Mouse (Mus musculus) intestine, embryonic 16.5 days (tissue): ENCODE results near the gene Memo1. TPM values are rescaled to one million over a fixed set of nuclear protein-coding genes. Genes with fewer than 3 reads are reported as not detected.
A peak's percentile ranks its signal among the peaks of the same experiment; 100 is the strongest.

Source experiments
- ATAC-seq: fragments of 200-750 bp; cut with Nextera tagmentation; 2 replicates; pipeline ENCODE4 v1.8.0; 2017; ENCODE audit warnings: moderate TSS enrichment, moderate library complexity
- H3K27ac ChIP-seq: fragments of 300-500 bp; sonication (generic); 2 replicates; pipeline ENCODE4 v1.5.1; 2014; ENCODE audit warnings: mild to moderate bottlenecking, low read length
- H3K27me3 ChIP-seq: fragments of 300-500 bp; sonication (generic); replicated peaks from 2 replicates; pipeline ENCODE4 v1.6.1; 2014; ENCODE audit warnings: low read length, control low read depth, mixed read lengths; ENCODE audit not compliant: control insufficient read depth, insufficient read depth
- H3K36me3 ChIP-seq: fragments of 300-500 bp; sonication (generic); 2 replicates; pipeline ENCODE4 v1.6.1; 2014; ENCODE audit warnings: low read length, control low read depth; ENCODE audit not compliant: control insufficient read depth, insufficient read depth
- H3K4me1 ChIP-seq: fragments of 300-500 bp; sonication (generic); 2 replicates; pipeline ENCODE4 v1.6.1; 2014; ENCODE audit warnings: low read length, control low read depth, mixed read lengths; ENCODE audit not compliant: control insufficient read depth, insufficient read depth
- H3K4me2 ChIP-seq: fragments of 300-500 bp; sonication (generic); 2 replicates; pipeline ENCODE4 v1.6.1; 2014; ENCODE audit warnings: low read depth, low read length, control low read depth
- H3K4me3 ChIP-seq: fragments of 300-500 bp; sonication (generic); 2 replicates; pipeline ENCODE4 v1.5.1; 2014; ENCODE audit warnings: mild to moderate bottlenecking, low read length
- H3K9ac ChIP-seq: fragments of 300-500 bp; sonication (generic); 2 replicates; pipeline ENCODE4 v1.6.1; 2014; ENCODE audit warnings: low read depth, low read length
- H3K9me3 ChIP-seq: fragments of 300-500 bp; sonication (generic); 2 replicates; pipeline ENCODE4 v1.6.1; 2016; ENCODE audit warnings: low read length, control low read depth; ENCODE audit not compliant: control insufficient read depth
- WGBS: fragments of 180-500 bp; shearing (Covaris S2); extraction: QIAGEN DNeasy Blood & Tissue Kit; methylation state at CpG from one replicate; pipeline ENCODE4 v1.1.7; 2014; 5-methylcytosine and 5-hydroxymethylcytosine counted together
- polyA plus RNA-seq: library from polyadenylated mRNA; unstranded; fragments of >200 nt; fragmentation: Nextera tagmentation; extraction: Ambion mirVana; gene quantifications from 2 replicates; pipeline ENCODE4 v1.2.1, GENCODE M21; 2015

Memo1 gene
- polyA plus RNA-seq, 1 experiment from 2014 or later: 70.2 TPM

- no peak overlapping the region for H3K27ac ChIP-seq
- WGBS: 89% methylated on average over 11 of the region's 11 CpGs
- H3K9me3 ChIP-seq: no peaks in the 10 kb centered on the region
- H3K27me3 ChIP-seq: no peaks in the 10 kb centered on the region
- H3K9ac ChIP-seq: no peak overlapping the region
- no peaks in the 10 kb centered on the region for H3K36me3 ChIP-seq
- no peak overlapping the region for H3K4me2 ChIP-seq
- H3K4me3 ChIP-seq: no peak overlapping the region
- peaks cover 18% of the 10 kb centered on the region for H3K4me1 ChIP-seq
- ATAC-seq: peak; percentile 34; the same call in 1 of the 2 replicates
Measured at GRCm38 (mm10) chr17:74267415-74268180, 27.7 kb downstream of the Memo1 start.

DNA sequence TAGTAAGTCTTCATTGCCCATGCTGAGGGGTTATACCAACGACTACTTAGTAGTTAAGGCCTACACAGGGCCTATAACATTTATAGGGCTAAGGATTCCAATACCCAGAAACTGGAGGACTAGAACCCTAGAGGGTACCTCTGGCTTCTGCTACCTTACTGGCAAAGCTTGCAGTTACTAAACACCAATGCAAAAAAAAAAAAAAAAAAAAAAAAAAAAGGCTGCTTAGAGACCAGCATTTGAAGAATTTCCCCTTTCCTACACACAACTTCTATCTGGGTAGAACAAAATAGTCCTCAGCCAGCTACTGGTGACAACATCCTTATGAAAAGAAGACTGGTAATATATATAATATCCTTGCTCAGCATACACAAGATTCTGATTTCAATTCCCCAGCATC, 29.7 kb downstream of the Memo1 start:
- Histone ChIP-seq H3K4me2 (no peak overlapping the region), H3K36me3 (no peaks in the 10 kb centered on the region), H3K27ac (peak overlapping the region; percentile 57; the same call in 1 of the 2 replicates), H3K4me1 (peaks cover 15% of the 10 kb centered on the region), H3K9me3 (no peaks in the 10 kb centered on the region), H3K9ac (no peak overlapping the region), H3K4me3 (no peak overlapping the region), H3K27me3 (no peaks in the 10 kb centered on the region)
- no peak for ATAC-seq
- 38% methylated on average over 1 of the region's 1 CpGs for WGBS

DNA sequence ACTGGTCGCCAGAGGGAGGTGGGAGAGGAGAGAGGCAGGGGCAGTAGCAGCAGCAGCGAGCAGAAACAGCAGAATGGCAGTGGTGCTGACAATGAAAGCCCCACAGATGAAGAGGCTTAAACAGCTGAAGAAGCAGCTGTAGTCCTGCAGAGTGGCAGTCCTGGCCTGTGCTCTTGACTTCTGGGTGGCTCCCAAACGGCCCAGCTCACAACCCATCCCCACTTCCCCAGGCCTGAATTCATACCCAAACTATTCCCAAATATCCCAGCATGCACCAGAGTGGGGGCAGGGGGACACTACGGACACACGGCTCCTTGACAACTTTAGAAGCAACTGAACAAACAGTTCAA, 30.2 kb downstream of the Memo1 start:
- Histone ChIP-seq H3K27me3 (no peaks in the 10 kb centered on the region), H3K4me3 (no peak overlapping the region), H3K9me3 (no peaks in the 10 kb centered on the region), H3K36me3 (no peaks in the 10 kb centered on the region), H3K27ac (peak overlapping the region; percentile 57), H3K9ac (no peak overlapping the region), H3K4me1 (peaks cover 15% of the 10 kb centered on the region), H3K4me2 (0 out of 2 replicates have a peak overlapping the region, but pooled peaks have one; percentile 2)
- 15% methylated on average over 5 of the region's 5 CpGs for WGBS
- peak; percentile 60; the same call in 1 of the 2 replicates for ATAC-seq

DNA sequence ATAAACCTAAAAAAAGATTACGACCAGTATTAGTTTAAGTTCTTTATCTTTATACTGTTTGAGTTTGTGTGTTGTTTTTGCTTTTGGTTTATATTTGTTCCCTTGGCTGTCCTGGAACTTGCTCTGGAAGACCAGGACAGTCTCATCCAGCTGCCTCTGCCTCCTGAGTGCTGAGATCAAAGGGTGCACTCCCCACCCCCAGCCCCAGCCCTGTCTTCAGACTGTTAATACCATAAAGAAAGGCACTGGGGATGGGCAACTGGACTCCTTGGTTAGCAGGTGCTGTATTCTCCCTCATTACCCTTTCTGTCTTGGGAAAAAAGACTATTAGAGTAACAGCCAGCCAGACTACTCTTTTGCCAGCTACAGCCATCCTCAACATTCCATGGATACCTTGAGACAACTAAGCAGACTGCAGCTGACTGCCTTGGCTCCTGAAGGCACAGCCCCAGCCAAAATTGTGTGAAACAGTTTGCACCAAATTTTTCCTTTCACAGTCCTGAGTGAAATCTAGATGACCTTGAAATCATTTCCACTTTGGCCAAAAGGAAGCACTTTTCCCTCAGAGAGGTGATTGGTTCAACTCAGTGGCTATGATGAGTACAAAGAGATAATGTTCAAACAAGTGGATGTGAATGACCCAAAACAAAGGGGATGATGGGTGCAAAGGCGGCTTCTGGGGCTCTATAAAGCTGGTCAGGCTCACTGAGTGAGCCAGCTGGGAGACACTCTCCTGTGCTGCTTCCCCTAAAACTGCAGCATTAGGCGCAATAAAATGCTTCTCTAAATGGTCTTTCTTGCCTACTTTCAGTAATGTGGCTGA, 30.8 kb downstream of the Memo1 start:
- H3K9me3 ChIP-seq: no peaks in the 10 kb centered on the region
- H3K4me1 ChIP-seq: peaks cover 15% of the 10 kb centered on the region
- no peak overlapping the region for H3K9ac ChIP-seq
- H3K4me2 ChIP-seq: 0 out of 2 replicates have a peak overlapping the region, but pooled peaks have one; percentile 2
- peak; percentile 26; the same call in 1 of the 2 replicates for ATAC-seq
- H3K4me3 ChIP-seq: no peak overlapping the region
- H3K27me3 ChIP-seq: no peaks in the 10 kb centered on the region
- H3K27ac ChIP-seq: peak overlapping the region; percentile 57
- H3K36me3 ChIP-seq: no peaks in the 10 kb centered on the region
- 37% methylated on average over 3 of the region's 3 CpGs for WGBS

- Histone ChIP-seq H3K36me3 (no peaks in the 10 kb centered on the region), H3K9ac (no peak overlapping the region), H3K4me2 (no peak overlapping the region), H3K27ac (no peak overlapping the region), H3K4me1 (peaks cover 15% of the 10 kb centered on the region), H3K4me3 (no peak overlapping the region), H3K27me3 (no peaks in the 10 kb centered on the region), H3K9me3 (no peaks in the 10 kb centered on the region)
- 92% methylated on average over 3 of the region's 3 CpGs for WGBS
- no peak for ATAC-seq
Measured at GRCm38 (mm10) chr17:74262415-74262814, 32.9 kb downstream of the Memo1 start.

- Histone ChIP-seq H3K9me3 (no peaks in the 10 kb centered on the region), H3K9ac (no peak overlapping the region), H3K4me3 (no peak overlapping the region), H3K4me1 (no peaks in the 10 kb centered on the region), H3K4me2 (no peak overlapping the region), H3K36me3 (0 out of 2 replicates have a peak, but pooled peaks cover 2% of the 10 kb centered on the region), H3K27me3 (no peaks in the 10 kb centered on the region), H3K27ac (no peak overlapping the region)
- WGBS: 79% methylated on average over 1 of the region's 1 CpGs
- no peak for ATAC-seq
Measured at GRCm38 (mm10) chr17:74245284-74245683, 50.0 kb downstream of the Memo1 start.

GRCm38 (mm10) chr17:74242788-74243187, 52.5 kb downstream of the Memo1 start:
- H3K9ac ChIP-seq: no peak overlapping the region
- no peak overlapping the region for H3K4me2 ChIP-seq
- no peaks in the 10 kb centered on the region for H3K9me3 ChIP-seq
- no peak for ATAC-seq
- H3K27me3 ChIP-seq: no peaks in the 10 kb centered on the region
- H3K4me1 ChIP-seq: no peaks in the 10 kb centered on the region
- WGBS: 82% methylated on average over 3 of the region's 3 CpGs
- H3K27ac ChIP-seq: no peak overlapping the region
- H3K4me3 ChIP-seq: no peak overlapping the region
- H3K36me3 ChIP-seq: peaks cover 6% of the 10 kb centered on the region; the same call in 1 of the 2 replicates

DNA sequence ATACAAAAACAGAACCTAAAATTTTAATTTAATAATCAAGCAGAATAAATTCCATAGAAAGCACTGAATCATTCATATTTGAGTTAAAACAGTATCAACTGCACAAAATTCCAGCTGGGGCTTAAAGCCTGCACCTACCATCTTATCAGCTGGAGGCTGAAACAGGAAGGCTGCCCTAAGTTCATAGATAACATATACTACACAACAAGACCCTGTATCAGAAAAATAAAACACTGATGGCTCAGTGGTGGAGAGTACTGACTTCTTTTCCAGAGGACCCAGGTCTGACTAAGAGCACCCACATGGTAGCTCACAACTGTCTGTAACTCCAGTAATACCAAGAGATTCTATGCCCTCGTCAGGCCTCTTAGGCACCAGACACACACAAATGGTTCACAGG, 55.0 kb downstream of the Memo1 start:
- H3K4me2 ChIP-seq: no peak overlapping the region
- no peak overlapping the region for H3K9ac ChIP-seq
- H3K27ac ChIP-seq: no peak overlapping the region
- H3K9me3 ChIP-seq: no peaks in the 10 kb centered on the region
- ATAC-seq: no peak
- H3K4me1 ChIP-seq: no peaks in the 10 kb centered on the region
- 97% methylated on average over 1 of the region's 1 CpGs for WGBS
- no peaks in the 10 kb centered on the region for H3K27me3 ChIP-seq
- H3K4me3 ChIP-seq: no peak overlapping the region
- H3K36me3 ChIP-seq: peaks cover 6% of the 10 kb centered on the region; the same call in 1 of the 2 replicates

GRCm38 (mm10) chr17:74228131-74228759, 67.1 kb downstream of the Memo1 start:
- no peaks in the 10 kb centered on the region for H3K36me3 ChIP-seq
- ATAC-seq: no peak
- H3K4me1 ChIP-seq: no peaks in the 10 kb centered on the region
- 88% methylated on average over 3 of the region's 3 CpGs for WGBS
- H3K4me2 ChIP-seq: no peak overlapping the region
- no peak overlapping the region for H3K4me3 ChIP-seq
- no peaks in the 10 kb centered on the region for H3K9me3 ChIP-seq
- H3K9ac ChIP-seq: no peak overlapping the region
- H3K27ac ChIP-seq: no peak overlapping the region
- H3K27me3 ChIP-seq: no peaks in the 10 kb centered on the region
